Mouse (Mus musculus): ENCODE measurements around the gene Cry2.
A peak's percentile ranks its signal among the peaks of the same experiment; 100 is the strongest.
"Not testable (repeated sequence)": the region's sequence is repeated elsewhere in the genome, so short reads cannot be mapped to it uniquely, and the experiment has no call there.

The Cry2 gene

GRCm38 (mm10) chr2:92433578-92434374, at the start of gene Cry2:
Cry2 (minus strand) TSS chr2:92434043.
- DNase-seq (ENCODE audit: low spot score), result peak; percentile 99

- peak; percentile 21 for DNase-seq (ENCODE audit: low spot score)
Observed at GRCm38 (mm10) chr2:92483505-92483904, 49.7 kb upstream of the Cry2 start.

GRCm38 (mm10) chr2:92482551-92482950, 48.7 kb upstream of the Cry2 start:
- DNase-seq (ENCODE audit: low spot score), result no peak

- DNase-seq (ENCODE audit: low spot score), result no peak
Observed at GRCm38 (mm10) chr2:92478313-92478688, 44.5 kb upstream of the Cry2 start.

GRCm38 (mm10) chr2:92477672-92478312, 43.9 kb upstream of the Cry2 start:
- no peak for DNase-seq (ENCODE audit: low spot score)

- DNase-seq (ENCODE audit: low spot score), result not testable (repeated sequence)
Observed at GRCm38 (mm10) chr2:92476580-92476979, 42.7 kb upstream of the Cry2 start.

- DNase-seq (ENCODE audit: low spot score), result no peak
Observed at GRCm38 (mm10) chr2:92475711-92476110, 41.9 kb upstream of the Cry2 start.

- DNase-seq (ENCODE audit: low spot score), result no peak
Observed at GRCm38 (mm10) chr2:92474920-92475319, 41.1 kb upstream of the Cry2 start.

- DNase-seq (ENCODE audit: low spot score), result no peak
Observed at GRCm38 (mm10) chr2:92471886-92472670, 38.2 kb upstream of the Cry2 start.

GRCm38 (mm10) chr2:92464690-92465089, 30.8 kb upstream of the Cry2 start:
- no peak for DNase-seq (ENCODE audit: low spot score)

- DNase-seq (ENCODE audit: low spot score), result no peak
Observed at GRCm38 (mm10) chr2:92461215-92461614, 27.4 kb upstream of the Cry2 start.

GRCm38 (mm10) chr2:92459921-92460707, 26.3 kb upstream of the Cry2 start, which contains the start of gene Slc35c1:
Slc35c1 (minus strand) TSS chr2:92460538.
- peak; percentile 67 for DNase-seq (ENCODE audit: low spot score)

GRCm38 (mm10) chr2:92459141-92459920, 25.5 kb upstream of the Cry2 start:
- peak; percentile 87 for DNase-seq (ENCODE audit: low spot score)

GRCm38 (mm10) chr2:92458481-92458880, 24.6 kb upstream of the Cry2 start:
- no peak for DNase-seq (ENCODE audit: low spot score)

- DNase-seq (ENCODE audit: low spot score), result no peak
Observed at GRCm38 (mm10) chr2:92456970-92457530, 23.2 kb upstream of the Cry2 start.

- no peak for DNase-seq (ENCODE audit: low spot score)
Observed at GRCm38 (mm10) chr2:92455704-92456103, 21.9 kb upstream of the Cry2 start.

GRCm38 (mm10) chr2:92454166-92454565, 20.3 kb upstream of the Cry2 start:
- no peak for DNase-seq (ENCODE audit: low spot score)

- DNase-seq (ENCODE audit: low spot score), result no peak
Observed at GRCm38 (mm10) chr2:92451126-92451525, 17.3 kb upstream of the Cry2 start.

- no peak for DNase-seq (ENCODE audit: low spot score)
Observed at GRCm38 (mm10) chr2:92447121-92447740, 13.4 kb upstream of the Cry2 start.

- no peak for DNase-seq (ENCODE audit: low spot score)
Observed at GRCm38 (mm10) chr2:92446656-92447055, 12.8 kb upstream of the Cry2 start.
